In the genomic region with DNA sequence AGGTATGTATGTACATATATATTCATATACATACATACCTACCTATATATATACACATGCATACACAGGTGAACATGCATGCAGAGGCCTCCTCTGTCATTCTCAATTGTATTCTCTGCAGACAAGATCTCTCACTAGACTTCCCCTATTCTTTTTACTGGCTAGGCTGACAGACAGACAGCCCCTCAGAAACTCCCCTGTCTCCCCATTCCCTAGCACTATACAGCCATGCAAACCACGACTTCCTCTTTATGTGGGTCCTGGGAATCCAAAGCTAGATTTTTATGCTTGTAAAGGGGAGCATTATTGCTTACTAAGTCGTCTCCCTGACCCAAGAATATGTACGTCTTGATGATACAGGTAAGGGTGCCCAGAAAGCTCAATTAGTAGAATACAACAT, we compare ENCODE assay signal across 21 mouse cellular contexts.
DNase-seq lines count a peak whose midpoint lies in the region; ATAC-seq and TF ChIP-seq lines count a peak whose summit lies in the region.
"Had no signal": no experiment of that assay in that cellular context is flagged by ENCODE, and none has a peak within 500 bp of the region (broad histone marks: within the 10 kb centered on the region; RNA-seq: fewer than 3 reads in every experiment).

No protein-coding gene starts in this region.

- ATAC-seq in common myeloid progenitor, adult 5-6 weeks (replicated peaks; ENCODE audit: low read depth, poor library complexity, severe bottlenecking) = peak; percentile 74
- peak; percentile 73 for ATAC-seq in granulocyte monocyte progenitor cell, adult 5-6 weeks (replicated peaks; ENCODE audit: poor library complexity, severe bottlenecking)
- peak; percentile 48 to 49; a peak in 2 of 4 replicates for ATAC-seq in hematopoietic stem cell, adult 5-6 weeks (replicated peaks in 1 of 2; ENCODE audit: insufficient read depth in 1 of 2, low FRiP score in 2 of 2, low TSS enrichment in 1 of 2, low read depth in 1 of 2, poor library complexity in 2 of 2, severe bottlenecking in 2 of 2)
- peak; percentile 69 for ATAC-seq in megakaryocyte progenitor cell, adult 5-6 weeks (replicated peaks; ENCODE audit: poor library complexity)
- ATAC-seq: activated CD4-positive, CD25-positive, alpha-beta regulatory T cell, adult 4 months; CD4-positive, CD25-positive, alpha-beta regulatory T cell, adult 4 months; Patski had no signal

- H3K4me3 ChIP-seq in cerebellum, adult 2 months (replicated peaks; ENCODE audit: insufficient read depth, low read depth, low read length) = no peak overlapping the region
- no peak overlapping the region for H3K4me3 ChIP-seq in lung, adult 2 months (replicated peaks; ENCODE audit: extremely low read depth, low read depth, low read length)

- no peak for TF ChIP-seq POLR2A in cerebellum, adult 2 months (IDR thresholded peaks at IDR 0.05; ENCODE audit: borderline replicate concordance, insufficient read depth, low read length)
- no peak for TF ChIP-seq POLR2A in lung, adult 2 months (IDR thresholded peaks at IDR 0.05; ENCODE audit: borderline replicate concordance, extremely low read depth, low read depth, low read length)

- WGBS in cerebellum, adult 2 months = 69% methylated on average over 3 of the region's 3 CpGs
- WGBS in lung, adult 2 months = 64% methylated on average over 3 of the region's 3 CpGs

- no peaks in the 10 kb centered on the region for H3K27me3 ChIP-seq in cerebellum, adult 2 months (ENCODE audit: control insufficient read depth, insufficient read depth, low read length)
- H3K27me3 ChIP-seq: CH12.LX, Patski had no signal

- DNase-seq in right cerebral cortex, adult 18-20 months = no peak
- no peak for DNase-seq in cerebellum, adult 2 months
- no peak for DNase-seq in lung, adult 2 months
- no peak for DNase-seq in lung, postnatal 36 days
- DNase-seq: adrenal gland, adult 2 months; adrenal gland, adult 8-10 months; adrenal gland, postnatal 10 days; adrenal gland, postnatal 14 days; adrenal gland, postnatal 25 days; adrenal gland, postnatal 36 days; B cell, adult 2 months; cerebellum, adult 11 months; cerebellum, adult 11-12 months had no signal

- H3K4me1 ChIP-seq in cerebellum, adult 2 months (ENCODE audit: control insufficient read depth, insufficient read depth, low read length) = no peaks in the 10 kb centered on the region
- no peaks in the 10 kb centered on the region for H3K4me1 ChIP-seq in lung, adult 2 months (ENCODE audit: control insufficient read depth, insufficient read depth, low read length)

- no peak overlapping the region for H3K27ac ChIP-seq in cerebellum, adult 2 months (ENCODE audit: insufficient read depth, low read length)

- TF ChIP-seq CTCF in cerebellum, adult 2 months (IDR thresholded peaks at IDR 0.05; ENCODE audit: borderline replicate concordance, insufficient read depth, low read depth, low read length) = no peak
- TF ChIP-seq CTCF in lung, adult 2 months (IDR thresholded peaks at IDR 0.05; ENCODE audit: insufficient read depth, low read length) = no peak
